Mouse (Mus musculus): ENCODE results near the gene Stt3b. TPM values are rescaled to one million over a fixed set of nuclear protein-coding genes. Genes with fewer than 3 reads are reported as not detected.
A peak's percentile ranks its signal among the peaks of the same experiment; 100 is the strongest.
"Not testable (repeated sequence)": the region's sequence is repeated elsewhere in the genome, so short reads cannot be mapped to it uniquely, and the experiment has no call there.

Stt3b gene
- polyA plus RNA-seq, 1 experiment from 2014 or later: 83.6 TPM

- Histone ChIP-seq H3K4me2 (ENCODE audit: low read depth, low read length) (no peak overlapping the region), H3K36me3 (ENCODE audit: control insufficient read depth, insufficient read depth, low read length) (no peaks in the 10 kb centered on the region), H3K4me3 (replicated peaks; ENCODE audit: low read length) (no peak overlapping the region), H3K27ac (ENCODE audit: low read length) (no peak overlapping the region), H3K9ac (ENCODE audit: low read length) (no peak overlapping the region), H3K27me3 (ENCODE audit: control insufficient read depth, insufficient read depth, low read length) (no peaks in the 10 kb centered on the region), H3K9me3 (replicated peaks; ENCODE audit: control insufficient read depth, low read length) (no peaks in the 10 kb centered on the region), H3K4me1 (ENCODE audit: control insufficient read depth, insufficient read depth, low read length) (peaks cover 9% of the 10 kb centered on the region; the same call in 1 of the 2 replicates)
- WGBS: 71% methylated on average over 6 of the region's 6 CpGs
- ATAC-seq (ENCODE audit: insufficient read depth, low FRiP score): peak; percentile 66
These were observed 22.3 kb downstream of the Stt3b start for GRCm38 (mm10) chr9:115287774-115288434.

GRCm38 (mm10) chr9:115284385-115284784 lies 25.8 kb downstream of the Stt3b start:
- Histone ChIP-seq H3K9me3 (replicated peaks; ENCODE audit: control insufficient read depth, low read length) (no peaks in the 10 kb centered on the region), H3K36me3 (ENCODE audit: control insufficient read depth, insufficient read depth, low read length) (peaks cover 2% of the 10 kb centered on the region; the same call in 1 of the 2 replicates), H3K27ac (ENCODE audit: low read length) (no peak overlapping the region), H3K9ac (ENCODE audit: low read length) (no peak overlapping the region), H3K4me2 (ENCODE audit: low read depth, low read length) (no peak overlapping the region), H3K4me3 (replicated peaks; ENCODE audit: low read length) (no peak overlapping the region), H3K4me1 (ENCODE audit: control insufficient read depth, insufficient read depth, low read length) (peaks cover 9% of the 10 kb centered on the region; the same call in 1 of the 2 replicates), H3K27me3 (ENCODE audit: control insufficient read depth, insufficient read depth, low read length) (no peaks in the 10 kb centered on the region)
- WGBS: 69% methylated on average over 4 of the region's 4 CpGs
- no peak for ATAC-seq (ENCODE audit: insufficient read depth, low FRiP score)

GRCm38 (mm10) chr9:115283403-115283802 lies 26.8 kb downstream of the Stt3b start:
- H3K4me2 ChIP-seq (ENCODE audit: low read depth, low read length): no peak overlapping the region
- no peak overlapping the region for H3K4me3 ChIP-seq (replicated peaks; ENCODE audit: low read length)
- no peaks in the 10 kb centered on the region for H3K27me3 ChIP-seq (ENCODE audit: control insufficient read depth, insufficient read depth, low read length)
- 92% methylated on average over 4 of the region's 4 CpGs for WGBS
- ATAC-seq (ENCODE audit: insufficient read depth, low FRiP score): no peak
- peaks cover 6% of the 10 kb centered on the region; the same call in 1 of the 2 replicates for H3K4me1 ChIP-seq (ENCODE audit: control insufficient read depth, insufficient read depth, low read length)
- H3K36me3 ChIP-seq (ENCODE audit: control insufficient read depth, insufficient read depth, low read length): peaks cover 9% of the 10 kb centered on the region
- H3K9me3 ChIP-seq (replicated peaks; ENCODE audit: control insufficient read depth, low read length): no peaks in the 10 kb centered on the region
- H3K27ac ChIP-seq (ENCODE audit: low read length): no peak overlapping the region
- H3K9ac ChIP-seq (ENCODE audit: low read length): no peak overlapping the region

- no peaks in the 10 kb centered on the region for H3K4me1 ChIP-seq (ENCODE audit: control insufficient read depth, insufficient read depth, low read length)
- H3K36me3 ChIP-seq (ENCODE audit: control insufficient read depth, insufficient read depth, low read length): peaks cover 17% of the 10 kb centered on the region
- H3K9ac ChIP-seq (ENCODE audit: low read length): no peak overlapping the region
- H3K4me2 ChIP-seq (ENCODE audit: low read depth, low read length): no peak overlapping the region
- H3K9me3 ChIP-seq (replicated peaks; ENCODE audit: control insufficient read depth, low read length): no peaks in the 10 kb centered on the region
- WGBS: 88% methylated on average over 1 of the region's 1 CpGs
- no peak overlapping the region for H3K27ac ChIP-seq (ENCODE audit: low read length)
- no peak for ATAC-seq (ENCODE audit: insufficient read depth, low FRiP score)
- no peaks in the 10 kb centered on the region for H3K27me3 ChIP-seq (ENCODE audit: control insufficient read depth, insufficient read depth, low read length)
- H3K4me3 ChIP-seq (replicated peaks; ENCODE audit: low read length): no peak overlapping the region
These were observed 31.6 kb downstream of the Stt3b start for GRCm38 (mm10) chr9:115278641-115279040.

DNA sequence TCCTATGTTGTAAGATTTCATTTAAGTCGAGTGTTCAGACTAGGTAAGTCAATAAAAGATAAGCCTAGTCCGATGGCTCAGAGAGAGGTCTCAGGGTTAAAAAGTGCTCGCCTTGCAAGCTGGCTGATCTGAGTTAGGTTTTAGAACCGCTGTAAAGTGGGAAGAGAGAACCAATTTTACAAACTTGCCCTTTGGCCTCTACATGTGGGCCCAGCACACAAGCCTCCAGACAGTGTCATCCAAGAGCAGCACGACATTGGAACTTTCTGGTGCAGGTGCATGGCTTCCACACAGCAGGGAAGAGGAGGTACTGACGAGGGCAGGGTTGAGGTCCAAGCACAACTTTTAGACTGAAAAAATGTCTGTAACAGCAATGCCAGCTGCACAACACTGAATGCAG lies 35.4 kb downstream of the Stt3b start:
- H3K9ac ChIP-seq (ENCODE audit: low read length): no peak overlapping the region
- H3K4me1 ChIP-seq (ENCODE audit: control insufficient read depth, insufficient read depth, low read length): no peaks in the 10 kb centered on the region
- no peak overlapping the region for H3K27ac ChIP-seq (ENCODE audit: low read length)
- WGBS: 69% methylated on average over 6 of the region's 6 CpGs
- H3K27me3 ChIP-seq (ENCODE audit: control insufficient read depth, insufficient read depth, low read length): no peaks in the 10 kb centered on the region
- no peaks in the 10 kb centered on the region for H3K9me3 ChIP-seq (replicated peaks; ENCODE audit: control insufficient read depth, low read length)
- no peak overlapping the region for H3K4me2 ChIP-seq (ENCODE audit: low read depth, low read length)
- H3K36me3 ChIP-seq (ENCODE audit: control insufficient read depth, insufficient read depth, low read length): peaks cover 16% of the 10 kb centered on the region
- no peak for ATAC-seq (ENCODE audit: insufficient read depth, low FRiP score)
- H3K4me3 ChIP-seq (replicated peaks; ENCODE audit: low read length): no peak overlapping the region

GRCm38 (mm10) chr9:115273095-115273649 lies 37.0 kb downstream of the Stt3b start:
- Histone ChIP-seq H3K27me3 (ENCODE audit: control insufficient read depth, insufficient read depth, low read length) (no peaks in the 10 kb centered on the region), H3K9me3 (replicated peaks; ENCODE audit: control insufficient read depth, low read length) (no peaks in the 10 kb centered on the region), H3K4me1 (ENCODE audit: control insufficient read depth, insufficient read depth, low read length) (no peaks in the 10 kb centered on the region), H3K27ac (ENCODE audit: low read length) (no peak overlapping the region), H3K4me2 (ENCODE audit: low read depth, low read length) (no peak overlapping the region), H3K4me3 (replicated peaks; ENCODE audit: low read length) (no peak overlapping the region), H3K36me3 (ENCODE audit: control insufficient read depth, insufficient read depth, low read length) (peaks cover 8% of the 10 kb centered on the region), H3K9ac (ENCODE audit: low read length) (no peak overlapping the region)
- WGBS: 77% methylated on average over 7 of the region's 7 CpGs
- ATAC-seq (ENCODE audit: insufficient read depth, low FRiP score): no peak

GRCm38 (mm10) chr9:115272451-115272850 lies 37.8 kb downstream of the Stt3b start:
- H3K9ac ChIP-seq (ENCODE audit: low read length); H3K4me1 ChIP-seq (ENCODE audit: control insufficient read depth, insufficient read depth, low read length); H3K4me2 ChIP-seq (ENCODE audit: low read depth, low read length); H3K9me3 ChIP-seq (replicated peaks; ENCODE audit: control insufficient read depth, low read length); H3K27ac ChIP-seq (ENCODE audit: low read length); H3K27me3 ChIP-seq (ENCODE audit: control insufficient read depth, insufficient read depth, low read length); H3K4me3 ChIP-seq (replicated peaks; ENCODE audit: low read length); ATAC-seq (ENCODE audit: insufficient read depth, low FRiP score); H3K36me3 ChIP-seq (ENCODE audit: control insufficient read depth, insufficient read depth, low read length): not testable (repeated sequence)
- WGBS: 91% methylated on average over 2 of the region's 5 CpGs

DNA sequence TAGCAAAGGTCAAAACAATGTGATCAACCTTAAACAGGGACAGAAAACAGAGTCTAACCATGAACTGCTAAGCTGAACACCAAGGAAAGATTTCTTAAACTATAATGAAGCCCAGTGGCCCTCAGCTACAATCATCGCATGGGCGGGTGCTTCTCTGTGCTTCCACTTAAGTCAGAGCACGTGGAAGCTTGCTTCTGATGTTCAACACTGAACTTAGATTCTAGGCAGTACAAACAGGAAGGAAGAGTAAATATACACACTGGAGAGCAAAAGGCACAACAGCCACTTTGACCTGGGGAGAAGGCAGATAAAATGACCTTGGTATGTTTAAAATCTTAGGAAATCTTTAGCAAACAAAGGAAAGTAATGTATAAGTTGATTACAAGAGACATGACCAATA lies 38.7 kb downstream of the Stt3b start:
- Histone ChIP-seq H3K9ac (ENCODE audit: low read length) (no peak overlapping the region), H3K9me3 (replicated peaks; ENCODE audit: control insufficient read depth, low read length) (no peaks in the 10 kb centered on the region), H3K36me3 (ENCODE audit: control insufficient read depth, insufficient read depth, low read length) (peaks cover 8% of the 10 kb centered on the region), H3K4me1 (ENCODE audit: control insufficient read depth, insufficient read depth, low read length) (no peaks in the 10 kb centered on the region), H3K27ac (ENCODE audit: low read length) (no peak overlapping the region), H3K4me2 (ENCODE audit: low read depth, low read length) (no peak overlapping the region), H3K27me3 (ENCODE audit: control insufficient read depth, insufficient read depth, low read length) (no peaks in the 10 kb centered on the region), H3K4me3 (replicated peaks; ENCODE audit: low read length) (no peak overlapping the region)
- 75% methylated on average over 3 of the region's 3 CpGs for WGBS
- ATAC-seq (ENCODE audit: insufficient read depth, low FRiP score): no peak

DNA sequence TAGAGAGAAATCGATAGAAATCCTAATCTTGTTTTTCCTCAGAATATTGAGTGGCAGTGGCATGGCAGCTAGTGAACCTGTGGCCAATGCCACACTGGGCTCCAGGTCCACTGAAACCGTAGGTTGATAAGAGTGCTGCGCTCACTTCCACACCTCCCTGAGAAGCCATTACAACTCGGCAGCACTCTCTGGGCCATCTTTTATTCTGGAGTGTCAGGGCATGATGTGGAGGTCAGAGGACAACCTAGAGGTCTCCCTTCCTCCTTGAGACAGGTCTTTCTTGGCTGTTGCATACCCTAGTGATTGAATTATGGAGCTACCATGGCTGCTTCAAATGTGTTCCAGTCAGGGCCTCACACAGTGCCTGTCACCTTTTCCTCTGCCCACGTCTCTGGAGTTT lies 48.3 kb downstream of the Stt3b start:
- no peaks in the 10 kb centered on the region for H3K4me1 ChIP-seq (ENCODE audit: control insufficient read depth, insufficient read depth, low read length)
- no peak overlapping the region for H3K9ac ChIP-seq (ENCODE audit: low read length)
- 74% methylated on average over 5 of the region's 5 CpGs for WGBS
- no peaks in the 10 kb centered on the region for H3K9me3 ChIP-seq (replicated peaks; ENCODE audit: control insufficient read depth, low read length)
- H3K4me2 ChIP-seq (ENCODE audit: low read depth, low read length): no peak overlapping the region
- no peaks in the 10 kb centered on the region for H3K36me3 ChIP-seq (ENCODE audit: control insufficient read depth, insufficient read depth, low read length)
- no peaks in the 10 kb centered on the region for H3K27me3 ChIP-seq (ENCODE audit: control insufficient read depth, insufficient read depth, low read length)
- no peak overlapping the region for H3K4me3 ChIP-seq (replicated peaks; ENCODE audit: low read length)
- ATAC-seq (ENCODE audit: insufficient read depth, low FRiP score): no peak
- H3K27ac ChIP-seq (ENCODE audit: low read length): no peak overlapping the region
